Mouse (Mus musculus) liver, embryonic 16.5 days (tissue): Measurements from ENCODE around the gene Atp5g1. TPM values are rescaled to one million over a fixed set of nuclear protein-coding genes. Genes with fewer than 3 reads are reported as not detected.
"Not testable (repeated sequence)": the region's sequence is repeated elsewhere in the genome, so short reads cannot be mapped to it uniquely, and the experiment has no call there.

Experiments used
- ATAC-seq: fragments of 200-750 bp; cut with Nextera tagmentation; 2 replicates; pipeline ENCODE4 v1.8.0; 2017; ENCODE audit warnings: low read depth, mild to moderate bottlenecking, moderate number of reproducible peaks, moderate library complexity
- H3K27ac ChIP-seq: fragments of 300-500 bp; sonication (generic); 2 replicates; pipeline ENCODE4 v1.5.1; 2014; ENCODE audit warnings: mild to moderate bottlenecking, low read length
- H3K27me3 ChIP-seq: fragments of 300-500 bp; sonication (generic); 2 replicates; pipeline ENCODE4 v1.6.1; 2014; ENCODE audit warnings: low read depth, low read length, mixed read lengths; ENCODE audit not compliant: control insufficient read depth, insufficient read depth
- H3K36me3 ChIP-seq: fragments of 300-500 bp; sonication (generic); 2 replicates; pipeline ENCODE4 v1.6.1; 2014; ENCODE audit warnings: mild to moderate bottlenecking; ENCODE audit not compliant: control insufficient read depth, insufficient read depth
- H3K4me1 ChIP-seq: fragments of 300-500 bp; sonication (generic); 2 replicates; pipeline ENCODE4 v1.6.1; 2014; ENCODE audit warnings: low read depth, low read length, mixed read lengths; ENCODE audit not compliant: control insufficient read depth
- H3K4me2 ChIP-seq: fragments of 300-500 bp; sonication (generic); 2 replicates; pipeline ENCODE4 v1.6.1; 2014; ENCODE audit warnings: low read depth, low read length, mixed read lengths
- H3K4me3 ChIP-seq: fragments of 300-500 bp; sonication (generic); 2 replicates; pipeline ENCODE4 v1.5.1; 2014; ENCODE audit warnings: low read depth, mild to moderate bottlenecking, low read length
- H3K9ac ChIP-seq: fragments of 300-500 bp; sonication (generic); 2 replicates; pipeline ENCODE4 v1.6.1; 2014; ENCODE audit warnings: low read depth, low read length
- H3K9me3 ChIP-seq: fragments of 300-500 bp; sonication (generic); replicated peaks from 2 replicates; pipeline ENCODE4 v1.6.1; 2016; ENCODE audit warnings: low read length; ENCODE audit not compliant: control insufficient read depth
- WGBS: fragments of 180-500 bp; shearing (Covaris S2); extraction: QIAGEN DNeasy Blood & Tissue Kit; methylation state at CpG from one replicate; pipeline ENCODE4 v1.1.7; 2014; ENCODE audit not compliant: insufficient replicate concordance; 5-methylcytosine and 5-hydroxymethylcytosine counted together
- polyA plus RNA-seq: library from polyadenylated mRNA; unstranded; fragments of >200 nt; fragmentation: Nextera tagmentation; extraction: Ambion mirVana; gene quantifications from 2 replicates; pipeline ENCODE4 v1.2.1, GENCODE M21; 2015

Gene Atp5g1
- polyA plus RNA-seq, result 471 and 479 TPM in 2 replicates

GRCm38 (mm10) chr11:96075509-96076220, at the start of gene Atp5g1:
Gene Atp5g1, minus strand, starts transcription at chr11:96075670.
- Histone ChIP-seq H3K9ac (peak within 1 kb of the TSS; percentile 65), H3K4me2 (peak within 1 kb of the TSS; percentile 82), H3K9me3 (no peaks in the 10 kb centered on the region), H3K27ac (peak within 1 kb of the TSS; percentile 68), H3K4me3 (peak within 1 kb of the TSS; percentile 75), H3K27me3 (no peaks in the 10 kb centered on the region), H3K4me1 (peaks cover 14% of the 10 kb centered on the region), H3K36me3 (no peaks in the 10 kb centered on the region; the same call in none of the 2 replicates)
- WGBS, result under 1% methylated on average over 37 of the region's 37 CpGs
- peak; percentile 92 for ATAC-seq

DNA sequence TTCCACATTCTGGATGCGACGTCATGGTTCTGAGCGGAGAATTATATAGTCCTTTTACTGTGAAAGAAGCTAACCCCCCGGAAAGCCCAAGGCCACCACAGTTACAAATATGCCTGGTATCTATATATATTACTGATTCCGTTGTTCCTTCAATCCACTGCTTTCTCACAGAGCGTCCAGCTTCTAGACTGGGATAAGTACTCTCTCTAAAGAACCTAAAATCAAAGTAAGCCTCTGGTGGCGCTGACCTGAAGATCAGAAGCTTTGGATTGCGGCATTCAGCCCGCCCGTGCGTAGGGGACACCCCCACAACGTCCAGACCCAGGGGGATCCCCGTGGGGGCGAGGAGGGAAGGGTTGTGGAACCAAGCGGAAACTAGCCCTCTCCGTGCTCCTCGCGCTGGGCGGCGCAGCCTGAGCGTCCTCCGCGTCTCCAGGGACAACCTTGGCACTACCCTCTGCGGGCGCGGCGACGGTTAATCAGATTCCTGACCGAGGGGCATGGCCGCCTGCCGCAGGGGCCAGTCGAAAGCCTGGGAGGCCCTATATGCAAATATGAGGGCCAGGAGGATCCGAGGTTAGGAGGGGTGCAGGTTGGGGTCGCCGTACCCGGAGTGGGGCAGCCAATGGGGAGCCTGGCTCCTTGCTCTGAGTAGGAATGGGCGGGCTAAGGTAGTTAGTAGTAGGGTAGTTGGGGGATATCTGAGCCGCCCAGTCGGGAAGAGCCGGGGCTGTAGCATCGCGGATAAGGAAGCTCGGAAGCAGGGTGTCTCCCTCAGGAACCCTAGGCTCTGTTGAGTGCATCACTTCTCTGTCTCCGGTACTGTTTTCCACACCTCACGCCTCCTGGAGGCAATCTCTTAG, 48.8 kb upstream of the Atp5g1 start:
- peaks cover 30% of the 10 kb centered on the region for H3K27me3 ChIP-seq
- peaks cover 3% of the 10 kb centered on the region; the same call in 1 of the 2 replicates for H3K4me1 ChIP-seq
- WGBS, result 2% methylated on average over 45 of the region's 45 CpGs
- ATAC-seq, result no peak
- peak overlapping the region; percentile 53 for H3K4me2 ChIP-seq
- peak overlapping the region; percentile 37 for H3K4me3 ChIP-seq
- no peak overlapping the region for H3K9ac ChIP-seq
- H3K9me3 ChIP-seq, result no peaks in the 10 kb centered on the region
- H3K36me3 ChIP-seq, result no peaks in the 10 kb centered on the region
- H3K27ac ChIP-seq, result no peak overlapping the region

GRCm38 (mm10) chr11:96122806-96123205, 47.3 kb upstream of the Atp5g1 start:
- H3K36me3 ChIP-seq, ATAC-seq, H3K27ac ChIP-seq, H3K4me2 ChIP-seq, H3K9me3 ChIP-seq, H3K9ac ChIP-seq, H3K4me3 ChIP-seq, H3K4me1 ChIP-seq: not testable (repeated sequence)
- H3K27me3 ChIP-seq, result peaks cover 30% of the 10 kb centered on the region
- 53% methylated on average over 4 of the region's 4 CpGs for WGBS

- Histone ChIP-seq H3K4me1 (peaks cover 3% of the 10 kb centered on the region; the same call in 1 of the 2 replicates), H3K27me3 (peaks cover 12% of the 10 kb centered on the region), H3K36me3 (no peaks in the 10 kb centered on the region), H3K9me3 (no peaks in the 10 kb centered on the region), H3K4me3 (no peak overlapping the region), H3K4me2 (no peak overlapping the region), H3K9ac (no peak overlapping the region), H3K27ac (no peak overlapping the region)
- ATAC-seq, result no peak
- WGBS, result 38% methylated on average over 3 of the region's 3 CpGs
These were observed 43.9 kb upstream of the Atp5g1 start for GRCm38 (mm10) chr11:96119401-96119800.

DNA sequence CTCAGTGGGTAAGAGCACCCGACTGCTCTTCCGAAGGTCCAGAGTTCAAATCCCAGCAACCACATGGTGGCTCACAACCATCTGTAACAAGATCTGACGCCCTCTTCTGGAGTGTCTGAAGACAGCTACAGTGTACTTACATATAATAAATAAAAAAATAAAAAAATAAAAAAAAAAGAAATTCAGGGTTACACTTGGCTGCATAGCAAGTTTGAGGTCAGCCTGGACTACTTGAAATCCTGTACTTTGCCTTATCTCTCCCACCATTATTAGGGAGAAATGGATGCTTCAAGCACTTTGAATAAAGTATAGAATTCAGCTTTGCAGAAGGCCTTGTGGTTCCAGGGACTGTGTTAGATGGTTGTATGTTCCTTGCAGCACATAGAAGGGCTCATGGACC, 41.5 kb upstream of the Atp5g1 start:
- not testable (repeated sequence) for H3K27me3 ChIP-seq, H3K4me3 ChIP-seq, ATAC-seq, H3K4me2 ChIP-seq, H3K4me1 ChIP-seq, H3K27ac ChIP-seq, H3K9me3 ChIP-seq, H3K9ac ChIP-seq, H3K36me3 ChIP-seq
- WGBS, result 45% methylated on average over 3 of the region's 3 CpGs

- H3K4me2 ChIP-seq, result no peak overlapping the region
- no peak for ATAC-seq
- WGBS, result 61% methylated on average over 3 of the region's 3 CpGs
- no peaks in the 10 kb centered on the region for H3K9me3 ChIP-seq
- no peaks in the 10 kb centered on the region for H3K4me1 ChIP-seq
- no peaks in the 10 kb centered on the region for H3K36me3 ChIP-seq
- no peak overlapping the region for H3K27ac ChIP-seq
- no peaks in the 10 kb centered on the region for H3K27me3 ChIP-seq
- H3K9ac ChIP-seq, result no peak overlapping the region
- H3K4me3 ChIP-seq, result no peak overlapping the region
These were observed 40.6 kb upstream of the Atp5g1 start for GRCm38 (mm10) chr11:96116116-96116515.

GRCm38 (mm10) chr11:96115416-96115815, 39.9 kb upstream of the Atp5g1 start:
- no peak for ATAC-seq
- Histone ChIP-seq H3K4me2 (no peak overlapping the region), H3K4me3 (no peak overlapping the region), H3K9me3 (no peaks in the 10 kb centered on the region), H3K27ac (no peak overlapping the region), H3K4me1 (no peaks in the 10 kb centered on the region), H3K36me3 (no peaks in the 10 kb centered on the region), H3K27me3 (no peaks in the 10 kb centered on the region), H3K9ac (no peak overlapping the region)
- 64% methylated on average over 6 of the region's 6 CpGs for WGBS

DNA sequence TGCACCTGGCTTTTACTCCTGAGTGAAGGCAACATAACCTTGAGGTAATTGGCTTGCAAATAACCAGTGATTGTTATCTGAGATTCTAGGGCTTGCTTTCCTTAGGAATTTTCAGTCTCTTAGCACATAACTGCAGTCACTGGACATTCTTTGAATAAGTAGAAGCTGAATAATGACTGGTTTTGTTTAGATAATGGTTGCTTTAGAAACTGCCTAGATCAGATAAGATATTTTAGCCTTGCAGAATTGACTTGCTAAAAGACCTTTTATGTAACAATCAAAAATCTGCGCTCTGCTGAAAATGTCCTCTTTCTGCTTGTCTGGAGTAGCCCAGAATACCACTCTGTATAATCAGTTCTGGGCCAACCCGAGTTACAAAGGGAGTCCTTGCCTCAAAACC, 38.6 kb upstream of the Atp5g1 start:
- no peak overlapping the region for H3K27ac ChIP-seq
- H3K4me3 ChIP-seq, result no peak overlapping the region
- no peaks in the 10 kb centered on the region for H3K4me1 ChIP-seq
- no peaks in the 10 kb centered on the region for H3K27me3 ChIP-seq
- WGBS, result 48% methylated on average over 2 of the region's 2 CpGs
- H3K36me3 ChIP-seq, result no peaks in the 10 kb centered on the region
- H3K9me3 ChIP-seq, result no peaks in the 10 kb centered on the region
- ATAC-seq, result no peak
- no peak overlapping the region for H3K9ac ChIP-seq
- H3K4me2 ChIP-seq, result no peak overlapping the region

DNA sequence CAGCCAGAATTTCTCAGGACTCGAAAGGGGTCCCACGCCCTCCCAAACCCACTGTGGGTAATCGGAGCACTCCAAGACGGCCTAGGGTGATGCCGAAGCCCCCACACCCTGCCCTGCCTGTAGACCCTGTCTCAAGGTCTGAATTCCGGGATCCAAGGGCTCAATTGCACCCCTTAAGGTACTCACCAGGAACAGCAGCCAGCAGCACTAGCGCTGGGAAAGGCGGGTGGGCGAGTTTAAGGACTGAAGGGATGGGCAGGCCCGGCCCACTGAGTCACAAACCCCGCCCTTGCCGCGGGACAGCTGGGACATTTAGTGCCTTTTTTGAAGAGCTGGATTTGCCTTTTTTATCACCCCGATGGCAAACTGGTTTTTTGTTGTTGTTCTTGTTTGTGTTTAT, 36.3 kb upstream of the Atp5g1 start, which contains the start of gene Calcoco2:
Calcoco2 (minus strand) TSS at position 214 of the 400 bp plus-strand sequence.
- no peak within 1 kb of the TSS for H3K4me2 ChIP-seq
- no peaks in the 10 kb centered on the region for H3K9me3 ChIP-seq
- WGBS, result 42% methylated on average over 14 of the region's 14 CpGs
- no peaks in the 10 kb centered on the region for H3K27me3 ChIP-seq
- H3K4me3 ChIP-seq, result no peak within 1 kb of the TSS
- H3K9ac ChIP-seq, result no peak within 1 kb of the TSS
- H3K36me3 ChIP-seq, result no peaks in the 10 kb centered on the region
- H3K4me1 ChIP-seq, result no peaks in the 10 kb centered on the region
- H3K27ac ChIP-seq, result no peak within 1 kb of the TSS
- ATAC-seq, result no peak
